Mouse (Mus musculus) adrenal gland, adult (tissue): ENCODE data around the gene Usp54.
A peak's percentile ranks its signal among the peaks of the same experiment; 100 is the strongest.

Experiments used
- DNase-seq, 2 experiments: peaks; one replicate each; pipeline ENCODE4 v3.0.0; 2022 to 2023; ENCODE audit warnings: low spot score in 1 of 2; ENCODE audit not compliant: inconsistent age in 2 of 2

The Usp54 gene

DNA sequence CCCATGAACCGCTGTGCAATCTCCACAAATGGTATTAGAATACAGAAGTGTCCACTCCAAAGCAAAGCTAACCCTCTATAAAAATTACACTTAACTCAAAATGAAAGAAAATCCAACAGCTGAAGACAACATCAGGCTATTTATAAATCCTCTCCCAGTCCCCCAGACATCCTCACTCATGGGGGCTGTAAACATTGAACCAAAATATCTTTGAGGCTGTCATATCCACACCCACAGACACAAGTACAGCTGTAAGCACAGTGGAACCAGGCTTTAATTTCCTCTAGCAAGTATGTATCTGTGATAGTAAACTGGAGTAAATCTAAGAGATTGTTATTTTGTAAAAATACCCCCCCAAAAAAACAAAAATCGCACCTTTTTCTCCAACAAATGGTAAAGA is 120.7 kb downstream of the Usp54 start:
- no peak for DNase-seq

DNA sequence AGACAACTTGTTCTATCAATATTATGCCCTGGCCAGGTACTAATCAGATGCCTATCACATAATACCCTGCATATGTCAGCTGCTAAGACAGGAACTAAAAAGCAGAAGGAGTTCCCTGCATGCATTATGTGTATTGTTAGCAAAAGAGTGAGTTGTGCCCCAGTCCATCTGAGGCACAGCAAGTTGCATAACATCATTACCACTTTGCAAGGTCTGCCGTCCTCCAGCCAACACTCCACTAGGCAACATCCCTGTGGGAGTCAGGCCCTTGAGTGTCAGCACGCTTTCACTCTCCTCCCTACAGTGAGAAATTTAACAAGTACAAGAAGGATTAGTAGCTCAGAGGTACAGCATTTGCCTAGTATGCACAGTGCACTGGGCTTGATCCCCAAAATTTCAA is 132.4 kb downstream of the Usp54 start:
- DNase-seq: peak in 1 of 2 experiments; percentile 36

DNA sequence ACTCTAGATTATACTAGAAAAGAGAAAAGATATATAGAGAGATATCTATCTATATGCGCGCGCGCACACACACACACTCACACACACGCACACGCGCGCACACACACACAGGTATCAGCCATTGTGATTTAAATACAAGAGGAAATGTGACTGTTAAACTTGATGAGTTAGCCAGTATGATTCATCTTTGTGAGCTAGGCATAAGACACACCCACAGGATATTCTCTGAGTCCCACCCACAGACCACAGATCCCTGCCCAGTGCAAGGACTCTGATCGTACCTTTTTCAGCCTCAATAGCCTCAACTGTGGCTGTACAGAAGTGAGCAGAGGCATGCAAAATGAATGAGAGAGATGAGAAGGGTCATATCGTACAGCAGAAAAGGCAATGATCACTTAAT is 137.9 kb downstream of the Usp54 start:
- DNase-seq: no peak

DNA sequence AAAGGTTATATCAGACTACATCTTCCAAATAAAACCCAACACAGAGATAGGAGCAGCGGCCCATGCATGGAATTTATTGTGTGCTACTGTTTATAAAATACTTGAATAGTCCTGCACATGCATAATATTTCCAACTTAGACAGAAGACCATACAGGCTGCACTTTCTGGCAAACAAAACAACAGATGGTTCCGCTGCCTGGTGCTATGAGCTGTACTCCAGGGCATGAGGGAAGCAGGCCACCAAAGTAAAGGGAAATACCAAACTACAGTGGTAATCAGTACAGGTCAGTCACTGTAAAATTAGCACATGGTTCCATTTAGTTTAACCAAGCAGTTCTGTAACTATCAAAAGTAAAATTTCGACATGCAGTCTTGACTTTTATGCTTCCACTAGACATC is 140.9 kb downstream of the Usp54 start:
- no peak for DNase-seq
